Mouse (Mus musculus) neural tube, embryonic 15.5 days (tissue): ENCODE data around the gene Gdpgp1. TPM values are rescaled to one million over a fixed set of nuclear protein-coding genes. Genes with fewer than 3 reads are reported as not detected.

Source experiments
- ATAC-seq: fragments of 200-750 bp; cut with Nextera tagmentation; 2 replicates; pipeline ENCODE4 v1.8.0; 2017; ENCODE audit warnings: mild to moderate bottlenecking, moderate TSS enrichment, moderate library complexity; ENCODE audit not compliant: low FRiP score
- H3K27ac ChIP-seq: fragments of 300-500 bp; sonication (generic); replicated peaks from 2 replicates; pipeline ENCODE4 v1.5.1; 2015; ENCODE audit warnings: mild to moderate bottlenecking, inconsistent platforms
- H3K27me3 ChIP-seq: fragments of 300-500 bp; sonication (generic); replicated peaks from 2 replicates; pipeline ENCODE4 v1.6.1; 2015; ENCODE audit warnings: inconsistent platforms
- H3K36me3 ChIP-seq: fragments of 300-500 bp; sonication (generic); 2 replicates; pipeline ENCODE4 v1.6.1; 2015; ENCODE audit warnings: inconsistent platforms
- H3K4me1 ChIP-seq: fragments of 300-500 bp; sonication (generic); 2 replicates; pipeline ENCODE4 v1.6.1; 2015; ENCODE audit warnings: inconsistent platforms
- H3K4me2 ChIP-seq: fragments of 300-500 bp; sonication (generic); 2 replicates; pipeline ENCODE4 v1.6.1; 2015; ENCODE audit warnings: inconsistent platforms, mild to moderate bottlenecking, moderate library complexity
- H3K4me3 ChIP-seq: fragments of 300-500 bp; sonication (generic); replicated peaks from 2 replicates; pipeline ENCODE4 v1.5.1; 2015; ENCODE audit warnings: mild to moderate bottlenecking, inconsistent platforms
- H3K9ac ChIP-seq: fragments of 300-500 bp; sonication (generic); replicated peaks from 2 replicates; pipeline ENCODE4 v1.6.1; 2015; ENCODE audit warnings: mild to moderate bottlenecking, inconsistent platforms
- H3K9me3 ChIP-seq: fragments of 300-500 bp; sonication (generic); replicated peaks from 2 replicates; pipeline ENCODE4 v1.6.1; 2016; ENCODE audit warnings: inconsistent platforms
- WGBS: fragments of 180-500 bp; shearing (Covaris S2); methylation state at CpG from one replicate; pipeline ENCODE4 v1.1.7; 2015; ENCODE audit warnings: mixed read lengths; 5-methylcytosine and 5-hydroxymethylcytosine counted together
- polyA plus RNA-seq: library from polyadenylated mRNA; unstranded; fragments of >200 nt; fragmentation: Nextera tagmentation; extraction: Ambion mirVana; gene quantifications from 2 replicates; pipeline ENCODE4 v1.2.1, GENCODE M21; 2015

The Gdpgp1 gene
- polyA plus RNA-seq = 4.6 and 5.5 TPM in 2 replicates

GRCm38 (mm10) chr7:80232489-80233029 lies at the start of gene Gdpgp1, which contains the start of gene Cib1:
TSS of gene Gdpgp1 (plus strand) at chr7:80232865.
TSS of gene Cib1 (minus strand) at chr7:80232813.
- ATAC-seq = peak; percentile 96
- Histone ChIP-seq H3K9me3 (no peaks in the 10 kb centered on the region), H3K36me3 (peaks cover 4% of the 10 kb centered on the region; the same call in 1 of the 2 replicates), H3K4me2 (peak within 1 kb of the TSS; percentile 91), H3K27ac (peak within 1 kb of the TSS; percentile 80), H3K4me1 (peaks cover 35% of the 10 kb centered on the region), H3K9ac (peak within 1 kb of the TSS; percentile 78), H3K27me3 (peaks cover 6% of the 10 kb centered on the region; the same call in 1 of the 2 replicates), H3K4me3 (peak within 1 kb of the TSS; percentile 79)
- under 1% methylated on average over 48 of the region's 56 CpGs for WGBS

- H3K27me3 ChIP-seq = no peaks in the 10 kb centered on the region
- WGBS = 100% methylated on average over 1 of the region's 1 CpGs
- peaks cover 30% of the 10 kb centered on the region for H3K4me1 ChIP-seq
- H3K27ac ChIP-seq = no peak overlapping the region
- H3K9me3 ChIP-seq = no peaks in the 10 kb centered on the region
- H3K4me3 ChIP-seq = no peak overlapping the region
- no peak overlapping the region for H3K4me2 ChIP-seq
- no peak overlapping the region for H3K9ac ChIP-seq
- no peaks in the 10 kb centered on the region for H3K36me3 ChIP-seq
- ATAC-seq = no peak
Observed at GRCm38 (mm10) chr7:80183466-80183865, 49.2 kb upstream of the Gdpgp1 start.

GRCm38 (mm10) chr7:80183969-80184368 lies 48.7 kb upstream of the Gdpgp1 start:
- Histone ChIP-seq H3K36me3 (no peaks in the 10 kb centered on the region), H3K27ac (no peak overlapping the region), H3K4me1 (peaks cover 35% of the 10 kb centered on the region), H3K9me3 (no peaks in the 10 kb centered on the region), H3K9ac (no peak overlapping the region), H3K27me3 (no peaks in the 10 kb centered on the region), H3K4me3 (no peak overlapping the region), H3K4me2 (no peak overlapping the region)
- no peak for ATAC-seq
- 50% methylated on average over 4 of the region's 5 CpGs for WGBS

GRCm38 (mm10) chr7:80184551-80184950 lies 48.1 kb upstream of the Gdpgp1 start:
- no peaks in the 10 kb centered on the region for H3K9me3 ChIP-seq
- no peak overlapping the region for H3K4me2 ChIP-seq
- H3K27me3 ChIP-seq = no peaks in the 10 kb centered on the region
- 37% methylated on average over 4 of the region's 4 CpGs for WGBS
- ATAC-seq = no peak
- H3K4me3 ChIP-seq = no peak overlapping the region
- peaks cover 40% of the 10 kb centered on the region for H3K4me1 ChIP-seq
- no peak overlapping the region for H3K27ac ChIP-seq
- no peak overlapping the region for H3K9ac ChIP-seq
- H3K36me3 ChIP-seq = no peaks in the 10 kb centered on the region

GRCm38 (mm10) chr7:80184968-80185367 lies 47.7 kb upstream of the Gdpgp1 start:
- WGBS = 46% methylated on average over 6 of the region's 6 CpGs
- Histone ChIP-seq H3K4me2 (no peak overlapping the region), H3K36me3 (no peaks in the 10 kb centered on the region), H3K9ac (no peak overlapping the region), H3K27ac (no peak overlapping the region), H3K4me1 (peaks cover 42% of the 10 kb centered on the region), H3K27me3 (no peaks in the 10 kb centered on the region), H3K4me3 (no peak overlapping the region), H3K9me3 (no peaks in the 10 kb centered on the region)
- no peak for ATAC-seq

GRCm38 (mm10) chr7:80186021-80186420 lies 46.6 kb upstream of the Gdpgp1 start:
- 17% methylated on average over 8 of the region's 8 CpGs for WGBS
- no peaks in the 10 kb centered on the region for H3K36me3 ChIP-seq
- H3K9me3 ChIP-seq = no peaks in the 10 kb centered on the region
- H3K27ac ChIP-seq = peak overlapping the region; percentile 83
- no peak for ATAC-seq
- H3K27me3 ChIP-seq = no peaks in the 10 kb centered on the region
- peaks cover 49% of the 10 kb centered on the region for H3K4me1 ChIP-seq
- peak overlapping the region; percentile 53 for H3K4me3 ChIP-seq
- H3K9ac ChIP-seq = no peak overlapping the region; the same call in 1 of the 2 replicates
- peak overlapping the region; percentile 74 for H3K4me2 ChIP-seq

- Histone ChIP-seq H3K27me3 (no peaks in the 10 kb centered on the region), H3K27ac (peak within 1 kb of the TSS; percentile 83), H3K9me3 (no peaks in the 10 kb centered on the region), H3K4me3 (peak within 1 kb of the TSS; percentile 53), H3K4me2 (peak within 1 kb of the TSS; percentile 74), H3K9ac (peak within 1 kb of the TSS; percentile 52), H3K36me3 (no peaks in the 10 kb centered on the region), H3K4me1 (peaks cover 56% of the 10 kb centered on the region)
- under 1% methylated on average over 51 of the region's 51 CpGs for WGBS
- peak; percentile 91 for ATAC-seq
Observed at GRCm38 (mm10) chr7:80186531-80187296, 46.0 kb upstream of the Gdpgp1 start, which contains the start of gene Sema4b. TSS of gene Sema4b (plus strand) at chr7:80186841.

- Histone ChIP-seq H3K27ac (peak overlapping the region; percentile 83), H3K27me3 (no peaks in the 10 kb centered on the region), H3K4me1 (peaks cover 64% of the 10 kb centered on the region), H3K36me3 (no peaks in the 10 kb centered on the region), H3K4me2 (peak overlapping the region; percentile 74), H3K9ac (peak overlapping the region; percentile 52), H3K4me3 (peak overlapping the region; percentile 53), H3K9me3 (no peaks in the 10 kb centered on the region)
- 46% methylated on average over 12 of the region's 12 CpGs for WGBS
- no peak for ATAC-seq
Observed at GRCm38 (mm10) chr7:80187501-80187900, 45.2 kb upstream of the Gdpgp1 start.

GRCm38 (mm10) chr7:80188579-80189125 lies 44.0 kb upstream of the Gdpgp1 start:
- H3K4me3 ChIP-seq = no peak overlapping the region
- no peaks in the 10 kb centered on the region for H3K9me3 ChIP-seq
- H3K4me2 ChIP-seq = peak overlapping the region; percentile 17; the same call in 1 of the 2 replicates
- H3K27ac ChIP-seq = peak overlapping the region; percentile 63
- no peak overlapping the region for H3K9ac ChIP-seq
- H3K27me3 ChIP-seq = no peaks in the 10 kb centered on the region
- no peaks in the 10 kb centered on the region for H3K36me3 ChIP-seq
- 58% methylated on average over 2 of the region's 2 CpGs for WGBS
- ATAC-seq = no peak
- peaks cover 72% of the 10 kb centered on the region for H3K4me1 ChIP-seq

GRCm38 (mm10) chr7:80189147-80189933 lies 43.3 kb upstream of the Gdpgp1 start:
- no peak overlapping the region for H3K4me3 ChIP-seq
- no peak overlapping the region for H3K9ac ChIP-seq
- H3K27me3 ChIP-seq = no peaks in the 10 kb centered on the region
- H3K9me3 ChIP-seq = no peaks in the 10 kb centered on the region
- no peak for ATAC-seq
- peaks cover 79% of the 10 kb centered on the region for H3K4me1 ChIP-seq
- no peaks in the 10 kb centered on the region for H3K36me3 ChIP-seq
- 32% methylated on average over 11 of the region's 11 CpGs for WGBS
- H3K4me2 ChIP-seq = peak overlapping the region; percentile 17; the same call in 1 of the 2 replicates
- peak overlapping the region; percentile 63 for H3K27ac ChIP-seq

GRCm38 (mm10) chr7:80191455-80191854 lies 41.2 kb upstream of the Gdpgp1 start:
- H3K4me2 ChIP-seq = no peak overlapping the region
- 46% methylated on average over 5 of the region's 5 CpGs for WGBS
- no peak for ATAC-seq

More at GRCm38 (mm10) chr7:80191455-80191854, 41.2 kb upstream of the Gdpgp1 start:
- Histone ChIP-seq H3K27me3 (no peaks in the 10 kb centered on the region), H3K4me1 (peaks cover 75% of the 10 kb centered on the region), H3K9me3 (no peaks in the 10 kb centered on the region), H3K9ac (no peak overlapping the region), H3K4me3 (no peak overlapping the region), H3K27ac (peak overlapping the region; percentile 82), H3K36me3 (no peaks in the 10 kb centered on the region)
